In the genomic region with DNA sequence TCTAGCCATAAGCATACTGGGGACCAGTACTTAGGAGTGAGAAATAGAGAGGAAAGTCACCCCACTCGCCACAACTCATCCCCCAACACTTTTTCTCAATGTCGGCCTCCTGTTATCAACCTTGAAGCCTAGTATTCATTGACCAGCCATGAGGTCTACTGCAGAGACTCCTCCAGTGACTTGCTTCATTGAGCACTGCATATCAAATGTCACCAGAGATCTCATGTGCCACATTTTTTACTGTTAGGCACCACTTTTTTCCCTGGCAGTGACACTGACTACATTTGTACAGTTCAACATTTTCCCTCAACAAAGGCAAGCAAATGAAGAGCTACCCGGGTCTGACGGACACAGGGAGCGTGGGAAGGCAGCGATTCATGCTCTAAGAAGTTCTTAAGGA, we compare ENCODE assay signal across 20 mouse cellular contexts.
DNase-seq lines count a peak whose midpoint lies in the region; ATAC-seq and TF ChIP-seq lines count a peak whose summit lies in the region.
"Had no signal": no experiment of that assay in that cellular context is flagged by ENCODE, and none has a peak within 500 bp of the region (broad histone marks: within the 10 kb centered on the region; RNA-seq: fewer than 3 reads in every experiment).

No protein-coding gene starts in this region.

- WGBS in hindbrain, postnatal 0 days: 78% methylated on average over 6 of the region's 6 CpGs
- WGBS in hindbrain, embryonic 14.5 days: 88% methylated on average over 6 of the region's 6 CpGs
- WGBS in kidney, embryonic 16.5 days: 56% methylated on average over 6 of the region's 6 CpGs
- WGBS in midbrain, embryonic 11.5 days: 76% methylated on average over 6 of the region's 6 CpGs
- 76% methylated on average over 6 of the region's 6 CpGs for WGBS in midbrain, embryonic 14.5 days

- TF ChIP-seq CTCF in hindbrain, postnatal 0 days (IDR thresholded peaks at IDR 0.05; ENCODE audit: low read depth): no peak

- peak overlapping the region; percentile 36; the same call in 1 of the 2 replicates for H3K27ac ChIP-seq in hindbrain, postnatal 0 days
- H3K27ac ChIP-seq in hindbrain, embryonic 14.5 days: no peak overlapping the region
- no peak overlapping the region for H3K27ac ChIP-seq in kidney, embryonic 16.5 days (ENCODE audit: low read length)
- no peak overlapping the region for H3K27ac ChIP-seq in midbrain, embryonic 11.5 days (ENCODE audit: low read depth, low read length)
- no peak overlapping the region for H3K27ac ChIP-seq in midbrain, embryonic 14.5 days (replicated peaks; ENCODE audit: low read depth, low read length)
- H3K27ac ChIP-seq: embryonic facial prominence, embryonic 12.5 days; embryonic facial prominence, embryonic 15.5 days; gastrocnemius, adult 2 months; hindbrain, embryonic 12.5 days had no signal

- no peak for DNase-seq in hindbrain, postnatal 0 days (ENCODE audit: low spot score)
- no peak for DNase-seq in hindbrain, embryonic 14.5 days (ENCODE audit: low spot score)
- DNase-seq in kidney, postnatal 4 days: no peak
- peak; percentile 79 for DNase-seq in midbrain, embryonic 11.5 days (ENCODE audit: low spot score, missing footprints)
- no peak for DNase-seq in midbrain, embryonic 14.5 days
- DNase-seq: adrenal gland, adult 2 months; adrenal gland, postnatal 14 days; cerebellum, adult 11 months; cerebellum, adult 9-11 months; cerebellum, postnatal 25 days; forebrain, postnatal 0 days; gastrocnemius, adult 2 months; gastrocnemius, postnatal 14 days had no signal

- no peaks in the 10 kb centered on the region for H3K27me3 ChIP-seq in hindbrain, postnatal 0 days (ENCODE audit: insufficient read depth, low read length)
- no peaks in the 10 kb centered on the region for H3K27me3 ChIP-seq in hindbrain, embryonic 14.5 days (ENCODE audit: control insufficient read depth, insufficient read depth, low read length)
- H3K27me3 ChIP-seq in kidney, embryonic 16.5 days (ENCODE audit: insufficient read depth, low read length): no peaks in the 10 kb centered on the region
- H3K27me3 ChIP-seq in midbrain, embryonic 11.5 days (ENCODE audit: control insufficient read depth, insufficient read depth, low read length): no peaks in the 10 kb centered on the region
- H3K27me3 ChIP-seq in midbrain, embryonic 14.5 days (ENCODE audit: control insufficient read depth, insufficient read depth, low read length): no peaks in the 10 kb centered on the region
- H3K27me3 ChIP-seq: embryonic facial prominence, embryonic 12.5 days; embryonic facial prominence, embryonic 15.5 days; hindbrain, embryonic 12.5 days had no signal

- H3K36me3 ChIP-seq in hindbrain, postnatal 0 days (ENCODE audit: insufficient read depth, low read length): no peaks in the 10 kb centered on the region
- no peaks in the 10 kb centered on the region for H3K36me3 ChIP-seq in hindbrain, embryonic 14.5 days (replicated peaks; ENCODE audit: control insufficient read depth, insufficient read depth)
- H3K36me3 ChIP-seq in kidney, embryonic 16.5 days (ENCODE audit: insufficient read depth, low read length): no peaks in the 10 kb centered on the region
- H3K36me3 ChIP-seq in midbrain, embryonic 11.5 days (ENCODE audit: control insufficient read depth, insufficient read depth, low read length): no peaks in the 10 kb centered on the region
- H3K36me3 ChIP-seq in midbrain, embryonic 14.5 days (ENCODE audit: control insufficient read depth, insufficient read depth, low read length): no peaks in the 10 kb centered on the region
- H3K36me3 ChIP-seq: embryonic facial prominence, embryonic 12.5 days; embryonic facial prominence, embryonic 15.5 days; hindbrain, embryonic 12.5 days had no signal

- no peak overlapping the region for H3K4me2 ChIP-seq in hindbrain, postnatal 0 days (ENCODE audit: low read depth, low read length)
- no peak overlapping the region for H3K4me2 ChIP-seq in hindbrain, embryonic 14.5 days (replicated peaks)
- no peak overlapping the region for H3K4me2 ChIP-seq in kidney, embryonic 16.5 days (replicated peaks; ENCODE audit: low read depth, low read length)
- no peak overlapping the region for H3K4me2 ChIP-seq in midbrain, embryonic 11.5 days
- H3K4me2 ChIP-seq in midbrain, embryonic 14.5 days (ENCODE audit: low read length): no peak overlapping the region
- H3K4me2 ChIP-seq: embryonic facial prominence, embryonic 12.5 days; embryonic facial prominence, embryonic 15.5 days; heart, embryonic 11.5 days; hindbrain, embryonic 12.5 days had no signal

- peaks cover 4% of the 10 kb centered on the region; the same call in 1 of the 2 replicates for H3K4me1 ChIP-seq in hindbrain, postnatal 0 days (ENCODE audit: insufficient read depth, low read length)
- peaks cover 12% of the 10 kb centered on the region; the same call in 1 of the 2 replicates for H3K4me1 ChIP-seq in hindbrain, embryonic 14.5 days (replicated peaks; ENCODE audit: control insufficient read depth, insufficient read depth, low read length)
- H3K4me1 ChIP-seq in kidney, embryonic 16.5 days (ENCODE audit: insufficient read depth, low read length): peaks cover 26% of the 10 kb centered on the region
- peaks cover 22% of the 10 kb centered on the region for H3K4me1 ChIP-seq in midbrain, embryonic 11.5 days (ENCODE audit: control insufficient read depth, insufficient read depth, low read length)
- H3K4me1 ChIP-seq in midbrain, embryonic 14.5 days (ENCODE audit: control insufficient read depth, insufficient read depth, low read length): peaks cover 17% of the 10 kb centered on the region; the same call in 1 of the 2 replicates

- H3K4me3 ChIP-seq in hindbrain, postnatal 0 days (ENCODE audit: low read length): no peak overlapping the region
- no peak overlapping the region for H3K4me3 ChIP-seq in hindbrain, embryonic 14.5 days (replicated peaks; ENCODE audit: low read length)
- H3K4me3 ChIP-seq in kidney, embryonic 16.5 days (ENCODE audit: low read length): no peak overlapping the region
- H3K4me3 ChIP-seq in midbrain, embryonic 11.5 days (ENCODE audit: low read depth, low read length): no peak overlapping the region
- no peak overlapping the region for H3K4me3 ChIP-seq in midbrain, embryonic 14.5 days (replicated peaks; ENCODE audit: low read depth, low read length)
- H3K4me3 ChIP-seq: embryonic facial prominence, embryonic 12.5 days; embryonic facial prominence, embryonic 15.5 days; gastrocnemius, adult 2 months; hindbrain, embryonic 12.5 days had no signal

- H3K9ac ChIP-seq in hindbrain, postnatal 0 days (replicated peaks; ENCODE audit: low read length): no peak overlapping the region
- no peak overlapping the region for H3K9ac ChIP-seq in hindbrain, embryonic 14.5 days
- H3K9ac ChIP-seq in kidney, embryonic 16.5 days (replicated peaks; ENCODE audit: low read length): no peak overlapping the region
- H3K9ac ChIP-seq in midbrain, embryonic 11.5 days (ENCODE audit: low read length): no peak overlapping the region
- no peak overlapping the region for H3K9ac ChIP-seq in midbrain, embryonic 14.5 days (replicated peaks; ENCODE audit: low read length)
- H3K9ac ChIP-seq: embryonic facial prominence, embryonic 12.5 days; embryonic facial prominence, embryonic 15.5 days; forebrain, postnatal 0 days; hindbrain, embryonic 12.5 days had no signal

- no peak for ATAC-seq in hindbrain, postnatal 0 days
- no peak for ATAC-seq in hindbrain, embryonic 14.5 days (ENCODE audit: low FRiP score)
- peak; percentile 58; the same call in 1 of the 2 replicates for ATAC-seq in kidney, embryonic 16.5 days (ENCODE audit: low FRiP score, low TSS enrichment)
- no peak for ATAC-seq in midbrain, embryonic 11.5 days (ENCODE audit: low FRiP score)
- ATAC-seq in midbrain, embryonic 14.5 days (ENCODE audit: low FRiP score, low TSS enrichment): no peak
- ATAC-seq: forebrain, embryonic 14.5 days; forebrain, postnatal 0 days; hindbrain, embryonic 16.5 days had no signal

- H3K9me3 ChIP-seq in hindbrain, postnatal 0 days (ENCODE audit: low read length): no peaks in the 10 kb centered on the region
- H3K9me3 ChIP-seq in hindbrain, embryonic 14.5 days (ENCODE audit: control insufficient read depth, low read length): no peaks in the 10 kb centered on the region
- no peaks in the 10 kb centered on the region for H3K9me3 ChIP-seq in kidney, embryonic 16.5 days (ENCODE audit: low read length)
- H3K9me3 ChIP-seq in midbrain, embryonic 11.5 days (ENCODE audit: control insufficient read depth, low read length): peaks cover 3% of the 10 kb centered on the region; the same call in 1 of the 2 replicates
- H3K9me3 ChIP-seq in midbrain, embryonic 14.5 days (ENCODE audit: control insufficient read depth, low read length): no peaks in the 10 kb centered on the region
- H3K9me3 ChIP-seq: embryonic facial prominence, embryonic 12.5 days; hindbrain, embryonic 12.5 days had no signal
